Mouse (Mus musculus): Measurements from ENCODE around the gene Cck. TPM values are rescaled to one million over a fixed set of nuclear protein-coding genes. Genes with fewer than 3 reads are reported as not detected.
A peak's percentile ranks its signal among the peaks of the same experiment; 100 is the strongest.

The Cck gene
- total RNA-seq, 2 experiments from 2014 or later: 667 to 672 TPM

GRCm38 (mm10) chr9:121491592-121492240, 3.8 kb downstream of the Cck start:
- TF ChIP-seq CTCF (conservative IDR thresholded peaks at IDR 0.05): no peak
- Histone ChIP-seq H3K27ac (peak overlapping the region; percentile 28; the same call in 1 of the 2 replicates), H3K4me3 (peak overlapping the region; percentile 61)
- peak in 1 of 2 experiments; percentile 50 for DNase-seq (ENCODE audit: low spot score in 2 of 2)

GRCm38 (mm10) chr9:121487216-121487615, 8.3 kb downstream of the Cck start:
- Histone ChIP-seq H3K27ac (peak overlapping the region; percentile 48), H3K4me3 (no peak overlapping the region)

GRCm38 (mm10) chr9:121479453-121479852, 16.0 kb downstream of the Cck start:
- peak; percentile 91 for TF ChIP-seq CTCF (conservative IDR thresholded peaks at IDR 0.05)
- DNase-seq (ENCODE audit: low spot score in 2 of 2): peak; percentile 73 to 83
- Histone ChIP-seq H3K4me3 (no peak overlapping the region), H3K27ac (no peak overlapping the region)

More at GRCm38 (mm10) chr9:121487216-121487615, 8.3 kb downstream of the Cck start:
- no peak for TF ChIP-seq CTCF (conservative IDR thresholded peaks at IDR 0.05)
- no peak for DNase-seq (ENCODE audit: low spot score in 2 of 2)

- Histone ChIP-seq H3K4me3 (peak overlapping the region; percentile 42), H3K27ac (peak overlapping the region; percentile 53; the same call in 1 of the 2 replicates)
- DNase-seq (ENCODE audit: low spot score in 2 of 2): peak; percentile 67 to 78
- peak; percentile 96 for TF ChIP-seq CTCF (conservative IDR thresholded peaks at IDR 0.05)
Measured at GRCm38 (mm10) chr9:121477305-121477911, 18.1 kb downstream of the Cck start.

GRCm38 (mm10) chr9:121475488-121476452, 19.7 kb downstream of the Cck start:
- Histone ChIP-seq H3K27ac (peak overlapping the region; percentile 40), H3K4me3 (no peak overlapping the region)
- TF ChIP-seq CTCF (conservative IDR thresholded peaks at IDR 0.05): no peak
- no peak for DNase-seq (ENCODE audit: low spot score in 2 of 2)

- Histone ChIP-seq H3K27ac (no peak overlapping the region), H3K4me3 (no peak overlapping the region)
- TF ChIP-seq CTCF (conservative IDR thresholded peaks at IDR 0.05): peak; percentile 66
- no peak for DNase-seq (ENCODE audit: low spot score in 2 of 2)
Measured at GRCm38 (mm10) chr9:121474771-121475170, 20.7 kb downstream of the Cck start.

- no peak overlapping the region for H3K27ac ChIP-seq
- TF ChIP-seq CTCF (conservative IDR thresholded peaks at IDR 0.05): no peak
- no peak overlapping the region for H3K4me3 ChIP-seq
- no peak for DNase-seq (ENCODE audit: low spot score in 2 of 2)
Measured at GRCm38 (mm10) chr9:121469711-121470110, 25.8 kb downstream of the Cck start.

GRCm38 (mm10) chr9:121467460-121467859, 28.0 kb downstream of the Cck start:
- no peak for TF ChIP-seq CTCF (conservative IDR thresholded peaks at IDR 0.05)
- H3K27ac ChIP-seq: no peak overlapping the region
- no peak for DNase-seq (ENCODE audit: low spot score in 2 of 2)
- no peak overlapping the region for H3K4me3 ChIP-seq

- TF ChIP-seq CTCF (conservative IDR thresholded peaks at IDR 0.05): no peak
- no peak for DNase-seq (ENCODE audit: low spot score in 2 of 2)
Measured at GRCm38 (mm10) chr9:121460527-121460926, 35.0 kb downstream of the Cck start.

GRCm38 (mm10) chr9:121459950-121460349, 35.5 kb downstream of the Cck start:
- no peak overlapping the region for H3K27ac ChIP-seq
- TF ChIP-seq CTCF (conservative IDR thresholded peaks at IDR 0.05): no peak
- DNase-seq (ENCODE audit: low spot score in 2 of 2): no peak
- no peak overlapping the region for H3K4me3 ChIP-seq

More at GRCm38 (mm10) chr9:121460527-121460926, 35.0 kb downstream of the Cck start:
- H3K4me3 ChIP-seq: no peak overlapping the region
- no peak overlapping the region for H3K27ac ChIP-seq

GRCm38 (mm10) chr9:121458466-121458865, 37.0 kb downstream of the Cck start:
- DNase-seq (ENCODE audit: low spot score in 2 of 2): peak in 1 of 2 experiments; percentile 52
- Histone ChIP-seq H3K4me3 (no peak overlapping the region), H3K27ac (no peak overlapping the region)
- TF ChIP-seq CTCF (conservative IDR thresholded peaks at IDR 0.05): peak; percentile 95

GRCm38 (mm10) chr9:121456739-121457515, 38.6 kb downstream of the Cck start:
- TF ChIP-seq CTCF (conservative IDR thresholded peaks at IDR 0.05): no peak
- Histone ChIP-seq H3K27ac (peak overlapping the region; percentile 39; the same call in 1 of the 2 replicates), H3K4me3 (no peak overlapping the region)
- DNase-seq (ENCODE audit: low spot score in 2 of 2): no peak
